Mouse (Mus musculus) thymus, postnatal 0 days (tissue): ENCODE data around the gene Prrg4. TPM values are rescaled to one million over a fixed set of nuclear protein-coding genes. Genes with fewer than 3 reads are reported as not detected.
"Not testable (repeated sequence)": the region's sequence is repeated elsewhere in the genome, so short reads cannot be mapped to it uniquely, and the experiment has no call there.

Source experiments
- DNase-seq: peaks from one replicate; pipeline ENCODE4 v3.0.0-alpha.2; 2015; ENCODE audit warnings: low spot score
- polyA plus RNA-seq: library from polyadenylated mRNA; unstranded; fragments of >200 nt; fragmentation: Nextera tagmentation; extraction: Ambion mirVana; gene quantifications from 2 replicates; pipeline ENCODE4 v1.2.1, GENCODE M21; 2015

Gene Prrg4
- 2.3 and 2.6 TPM in 2 replicates for polyA plus RNA-seq

- DNase-seq = peak; percentile 55
Measured at GRCm38 (mm10) chr2:104849276-104849990, at the start of gene Prrg4. TSS of gene Prrg4 (minus strand) at chr2:104849876.

DNA sequence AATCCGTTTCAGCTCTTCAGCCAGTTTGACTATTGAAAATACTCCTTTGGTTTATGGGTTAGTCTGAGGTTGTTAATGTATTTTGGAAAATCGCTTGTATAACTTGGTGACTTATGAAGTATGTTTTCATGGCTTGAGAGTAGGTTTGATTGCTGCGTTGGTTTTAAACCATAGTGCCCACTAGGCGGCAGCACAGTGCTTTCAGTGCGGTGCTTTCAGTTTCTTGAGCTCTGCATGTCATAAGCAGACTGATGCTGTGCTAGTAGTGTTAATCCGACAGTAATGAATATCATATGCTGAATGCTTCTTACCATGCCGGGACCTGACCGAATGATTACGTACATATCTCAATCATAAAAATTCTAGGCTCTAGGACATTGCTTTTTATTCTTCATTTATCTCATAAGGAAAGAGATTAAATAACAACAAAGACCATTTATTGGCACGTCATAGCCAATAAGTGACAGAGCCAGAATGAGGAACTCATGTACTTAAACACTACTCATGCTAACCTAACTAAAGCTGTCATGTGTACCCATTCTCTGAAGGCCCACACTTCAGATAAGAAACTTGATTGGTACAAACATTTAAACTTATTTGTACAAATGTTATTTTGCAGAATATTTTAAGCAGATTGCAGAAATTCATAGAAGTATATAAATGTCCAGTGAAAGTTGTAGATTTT, 38.3 kb upstream of the Prrg4 start:
- DNase-seq = peak; percentile 71

GRCm38 (mm10) chr2:104887331-104887730, 37.7 kb upstream of the Prrg4 start:
- DNase-seq = not testable (repeated sequence)

DNA sequence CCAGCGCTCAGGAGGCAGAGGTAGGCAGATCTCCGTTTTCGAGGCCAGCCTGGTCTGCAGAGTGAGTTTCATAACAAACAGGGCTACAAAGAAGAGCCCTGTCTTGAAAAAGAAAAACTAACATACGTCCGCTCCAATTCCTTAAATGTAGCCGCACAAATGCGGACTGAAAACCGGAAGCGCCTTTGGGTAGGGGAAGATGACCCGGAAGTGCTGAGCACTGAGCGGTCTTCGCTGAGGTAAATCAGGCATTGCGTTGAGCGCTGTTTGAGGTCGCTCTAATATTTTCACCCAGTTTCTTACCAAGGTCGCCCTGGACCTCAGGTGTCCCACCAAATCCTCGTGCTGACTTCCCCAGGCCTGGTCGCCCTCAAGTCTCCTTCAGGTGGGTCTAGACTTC, 36.4 kb upstream of the Prrg4 start:
- DNase-seq = no peak

DNA sequence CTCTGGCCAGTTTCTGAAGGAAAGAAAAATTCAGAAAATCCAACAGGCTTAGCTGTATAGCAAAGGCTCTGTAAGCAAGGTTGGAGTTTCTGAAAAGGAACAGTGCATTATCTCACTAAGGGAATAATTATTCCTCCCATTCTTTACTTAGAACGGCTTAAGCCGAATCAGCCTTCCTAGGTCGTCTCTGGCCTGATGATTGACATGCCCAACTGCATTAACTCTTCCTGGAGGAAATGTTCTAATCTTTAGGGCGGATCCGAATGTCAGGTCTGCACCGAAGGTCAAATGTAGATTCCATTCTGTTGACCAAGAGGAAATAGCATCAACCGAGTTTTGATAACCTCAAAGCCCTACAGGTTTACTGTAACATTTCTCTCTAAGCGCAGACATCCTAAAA, 29.1 kb upstream of the Prrg4 start:
- no peak for DNase-seq

DNA sequence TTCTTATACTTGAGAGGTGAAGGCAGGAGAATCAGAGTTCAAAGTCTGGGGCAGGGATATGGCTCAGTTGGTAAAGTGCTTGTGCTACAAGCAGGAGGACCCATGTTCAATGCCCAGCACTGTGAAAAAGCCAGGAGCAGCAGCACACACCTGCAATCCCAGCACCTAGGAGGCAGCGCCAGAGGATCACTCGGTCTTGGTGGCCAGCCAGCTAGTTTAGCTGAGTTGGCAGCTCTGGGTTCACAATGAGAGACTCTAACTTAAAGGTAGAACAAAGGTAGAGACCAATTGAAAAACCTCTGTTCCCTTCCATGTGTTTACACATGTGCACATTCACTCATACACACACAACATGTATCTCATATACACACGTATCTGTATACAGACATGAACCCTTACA, 19.4 kb upstream of the Prrg4 start:
- DNase-seq = no peak

- no peak for DNase-seq
Measured at GRCm38 (mm10) chr2:104867282-104867855, 17.7 kb upstream of the Prrg4 start, which contains the start of gene Ccdc73. TSS of gene Ccdc73 (plus strand) at chr2:104867805.

DNA sequence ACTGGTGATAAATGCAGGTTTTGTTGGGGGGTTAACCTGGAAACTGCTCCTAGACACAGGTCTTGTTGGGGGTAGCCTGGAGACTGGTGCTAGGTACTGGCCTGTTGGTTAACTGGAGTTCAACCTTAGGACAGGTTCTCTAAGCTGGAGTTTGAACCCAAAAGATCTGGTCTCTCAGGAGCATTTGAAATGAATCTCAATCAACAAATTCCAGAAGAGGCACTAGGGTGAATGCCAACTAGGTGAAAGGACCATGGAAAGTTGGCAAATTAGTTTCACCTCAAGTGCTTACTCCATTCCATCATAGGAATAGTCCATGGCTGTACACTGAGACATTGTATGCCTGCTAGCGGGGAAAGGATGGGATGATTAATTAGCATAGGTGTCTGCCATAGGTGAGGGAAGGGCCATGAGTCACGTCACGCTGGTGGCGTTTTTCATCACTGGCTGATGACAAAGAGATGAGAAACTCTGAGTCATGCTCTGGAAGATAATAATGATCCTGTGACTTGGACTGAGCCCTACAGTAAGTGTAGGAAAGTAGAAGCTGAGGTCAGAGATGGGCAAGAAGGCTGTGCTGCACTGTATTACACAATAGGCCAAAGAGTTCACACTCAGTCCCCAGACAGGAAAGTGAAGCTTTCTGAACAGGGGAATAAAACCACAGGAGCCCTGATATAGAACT, 14.6 kb upstream of the Prrg4 start:
- DNase-seq = no peak

GRCm38 (mm10) chr2:104860426-104860825, 10.8 kb upstream of the Prrg4 start:
- no peak for DNase-seq

DNA sequence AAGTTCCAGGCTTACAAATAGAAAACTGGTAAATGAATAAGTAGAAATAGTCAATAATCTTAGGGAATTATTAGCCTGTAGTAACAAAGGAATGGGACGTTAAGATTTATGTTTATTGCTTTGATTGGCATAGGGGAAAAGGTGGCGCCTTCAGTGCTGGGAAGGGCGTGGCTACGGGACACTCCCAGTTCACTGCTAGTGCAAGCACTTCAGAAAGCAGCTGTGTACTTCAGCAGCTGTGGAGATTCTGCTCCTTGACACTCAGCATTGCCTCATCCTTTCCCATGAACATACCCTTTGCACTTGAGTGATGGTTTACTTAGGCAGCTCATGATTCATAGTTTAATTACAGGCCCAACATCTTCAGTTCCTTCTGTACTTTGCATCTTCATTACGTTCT, 9.4 kb upstream of the Prrg4 start:
- no peak for DNase-seq

- not testable (repeated sequence) for DNase-seq
Measured at GRCm38 (mm10) chr2:104858083-104858482, 8.4 kb upstream of the Prrg4 start.

- no peak for DNase-seq
Measured at GRCm38 (mm10) chr2:104856218-104856617, 6.5 kb upstream of the Prrg4 start.

DNA sequence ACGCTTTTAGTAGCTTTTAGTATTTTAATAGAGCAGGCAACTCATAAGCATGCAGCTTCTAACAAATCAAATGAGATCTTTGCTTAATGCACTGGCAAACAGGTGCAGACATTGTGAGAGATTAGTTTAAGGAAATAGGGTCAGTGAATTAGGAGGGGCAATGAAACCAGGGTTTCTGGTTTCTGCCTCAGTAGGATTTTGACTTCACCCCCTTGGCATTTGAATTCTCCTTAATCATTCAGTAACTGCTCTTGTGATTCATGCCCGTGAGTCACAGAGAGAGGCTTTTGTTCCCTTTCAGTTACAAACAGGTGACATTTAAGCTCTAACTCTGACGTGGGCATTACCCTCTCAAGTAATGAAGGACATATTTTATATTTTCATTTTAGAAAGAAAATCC, 6.1 kb upstream of the Prrg4 start:
- no peak for DNase-seq

DNA sequence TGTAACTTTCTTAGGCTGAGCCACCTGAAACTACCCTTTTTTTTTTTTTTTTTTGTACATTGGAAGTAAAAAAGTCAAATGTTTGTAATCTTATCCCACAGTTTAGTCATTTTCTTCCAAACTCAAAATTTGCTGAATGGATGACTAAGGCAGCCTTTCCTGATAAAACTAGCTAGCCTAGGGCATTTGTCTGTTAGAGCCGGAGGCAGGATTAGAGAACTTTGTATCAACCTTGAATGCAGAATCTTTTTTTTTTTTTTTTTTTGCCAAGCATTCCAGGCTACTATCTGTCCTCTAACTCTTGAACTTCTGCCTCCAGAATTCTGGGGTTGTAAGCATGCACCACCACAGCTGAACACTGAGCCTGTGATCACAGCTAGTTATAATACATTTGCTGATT, 5.2 kb upstream of the Prrg4 start:
- no peak for DNase-seq

DNA sequence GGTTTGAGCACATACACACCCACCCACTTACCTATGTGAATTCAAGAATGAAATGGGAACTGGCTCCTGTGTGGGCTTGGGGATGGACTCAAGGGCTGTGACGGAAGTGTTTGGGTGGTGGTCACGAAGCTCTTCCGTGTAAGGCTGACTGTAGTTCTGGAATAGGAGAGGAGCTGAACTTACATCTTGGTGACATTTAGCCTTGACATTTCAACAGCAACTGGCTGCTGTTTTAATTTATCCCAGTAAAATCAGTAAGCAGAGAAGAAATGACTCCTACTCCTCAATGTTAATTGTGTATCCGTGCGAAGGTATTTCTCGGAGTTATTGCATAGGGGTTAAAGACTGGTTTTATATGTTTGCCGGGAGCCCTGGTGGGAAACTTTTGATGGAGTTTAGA, 2.9 kb upstream of the Prrg4 start:
- DNase-seq = no peak

DNA sequence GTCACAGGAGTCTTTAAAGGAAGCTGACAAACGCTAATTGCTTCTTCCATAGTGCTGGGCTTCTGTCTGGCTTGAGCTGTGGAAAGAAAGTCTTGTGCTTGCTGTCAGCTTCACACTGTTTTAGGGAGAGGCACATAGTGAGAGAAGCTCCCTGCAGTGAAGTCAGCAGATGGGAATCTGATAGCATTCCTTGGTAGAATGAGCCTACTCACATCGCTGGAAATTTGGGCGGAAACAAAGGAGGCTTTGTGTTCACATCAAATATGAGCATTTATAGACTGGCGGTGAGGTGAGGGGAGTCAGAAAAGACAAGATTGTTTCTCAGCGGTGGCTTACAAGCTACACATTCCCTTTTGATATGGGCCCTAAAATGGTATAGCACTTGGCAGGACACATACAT, 2.0 kb upstream of the Prrg4 start:
- no peak for DNase-seq

DNA sequence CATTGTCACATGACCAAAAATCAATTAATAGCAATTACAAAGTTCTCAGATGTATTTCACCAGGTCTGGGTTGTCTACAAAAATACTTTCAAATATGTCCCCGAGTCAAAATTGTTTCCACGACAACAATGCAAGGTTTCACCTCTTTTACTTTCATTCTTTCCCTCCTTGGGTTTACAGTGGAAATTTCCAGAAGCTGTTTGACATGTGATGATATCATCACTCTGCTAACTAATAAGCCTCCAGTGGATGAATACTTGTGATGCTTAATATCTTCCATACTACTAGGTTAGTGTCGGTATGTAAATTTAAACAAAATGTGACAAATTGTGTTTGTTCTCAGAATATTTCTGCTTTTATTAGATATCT, 299 bp upstream of the Prrg4 start:
- peak; percentile 4 for DNase-seq

DNA sequence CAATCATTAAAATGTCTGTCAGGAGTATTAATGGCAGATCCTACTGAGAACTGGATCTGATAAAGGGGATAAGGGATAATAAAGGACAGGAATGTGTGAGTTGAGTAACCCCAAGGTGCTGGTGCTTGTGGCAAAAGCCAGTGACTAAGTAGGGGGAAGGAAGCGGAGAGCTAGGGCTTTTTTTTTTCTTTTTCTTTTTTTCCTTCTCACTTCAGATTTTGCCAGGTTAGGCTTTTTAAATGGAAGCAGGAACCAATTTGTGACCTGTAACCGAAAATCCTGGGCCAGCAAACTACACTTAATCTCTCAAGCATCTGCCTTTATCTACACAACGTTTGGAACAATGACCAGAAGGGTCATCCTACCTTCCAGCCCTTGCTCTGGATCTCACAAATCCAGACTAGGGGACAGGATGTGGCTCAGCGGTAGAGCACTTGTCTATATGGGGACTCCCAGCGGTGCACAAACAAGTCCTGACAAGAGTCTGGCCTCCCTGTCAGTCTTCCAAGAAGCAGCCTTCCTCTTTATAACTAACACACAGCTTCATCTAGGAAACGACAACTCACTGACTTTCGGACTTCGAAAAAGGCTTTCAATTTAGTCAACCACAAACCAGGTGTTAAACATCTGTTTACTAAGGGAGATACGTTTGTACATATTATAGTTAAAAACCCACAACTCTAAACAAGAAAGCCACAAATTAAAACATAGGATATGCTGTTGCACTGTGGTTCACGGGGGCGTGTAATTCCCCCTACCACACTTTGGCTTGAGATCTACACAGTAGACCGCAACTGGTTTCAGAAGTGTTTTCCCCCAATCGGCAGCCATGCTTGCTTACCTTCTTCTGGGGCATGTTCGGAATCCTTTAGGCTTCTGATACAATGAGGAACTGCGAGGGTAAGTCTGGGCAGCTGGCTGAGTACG, 1.2 kb downstream of the Prrg4 start:
- peak; percentile 60 for DNase-seq

DNA sequence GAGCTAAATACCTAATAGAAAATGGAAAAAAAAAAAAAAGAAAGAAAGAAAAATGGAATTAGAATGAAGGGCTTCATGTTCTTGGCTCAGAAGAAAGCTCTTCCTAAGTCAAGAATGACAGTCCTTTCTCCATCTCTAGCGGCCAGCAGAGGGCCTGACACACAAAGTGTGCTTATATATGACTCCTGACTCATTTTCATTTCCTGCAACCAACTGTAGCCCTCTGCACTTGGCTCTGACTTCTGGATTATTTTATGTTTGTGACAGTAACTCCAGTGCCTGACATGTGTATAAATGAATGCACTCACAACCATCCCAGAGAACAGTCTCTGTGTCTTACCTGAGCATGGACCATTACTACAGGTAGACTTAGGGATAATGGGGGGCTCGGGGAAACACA, 2.0 kb downstream of the Prrg4 start:
- DNase-seq = peak; percentile 64

DNA sequence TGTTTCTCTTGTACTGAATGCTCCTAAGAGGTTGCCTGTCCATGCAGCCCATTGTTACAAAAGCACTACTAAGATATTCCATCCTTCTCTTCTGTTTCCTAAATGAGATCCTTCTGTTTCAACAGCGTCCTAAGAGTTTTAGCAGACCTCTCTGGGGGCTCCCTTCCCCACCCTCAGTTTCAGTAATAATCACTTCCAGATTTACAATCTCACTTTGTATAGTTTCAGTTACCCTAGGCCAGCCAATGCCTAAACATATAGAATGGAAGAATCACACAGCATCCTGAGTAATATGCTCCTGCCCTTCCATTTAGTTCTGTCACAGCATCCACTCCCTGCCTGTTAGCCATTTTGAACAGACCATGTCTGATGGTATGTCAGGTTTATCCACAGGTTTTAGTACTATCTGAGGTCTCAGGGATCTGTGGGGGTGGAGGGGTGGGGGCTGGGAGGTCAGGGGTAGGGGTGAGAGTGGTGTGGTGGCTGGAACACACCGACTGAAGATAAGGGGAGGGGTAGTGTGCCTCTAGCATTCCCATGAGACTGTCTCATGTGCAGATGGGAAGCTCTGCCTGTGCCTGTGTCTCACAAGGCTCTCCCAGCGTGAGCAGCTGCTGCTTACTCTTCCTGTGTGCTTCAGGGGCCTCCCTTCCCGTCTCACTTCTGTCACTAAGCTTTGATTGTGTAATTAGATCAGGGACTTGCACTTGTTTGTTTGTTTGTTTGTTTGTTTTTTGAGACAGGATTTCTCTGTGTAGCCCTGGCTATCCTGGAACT, 2.9 kb downstream of the Prrg4 start:
- no peak for DNase-seq
